ENCODE assay signal across 9 mouse cellular contexts in genomic region chr11:51874266-51875036, GRCm38 (mm10). TPM values are rescaled to one million over a fixed set of nuclear protein-coding genes. Genes with fewer than 3 reads are reported as not detected.
DNase-seq lines count a peak whose midpoint lies in the region; ATAC-seq and TF ChIP-seq lines count a peak whose summit lies in the region.
"Had no signal": no experiment of that assay in that cellular context is flagged by ENCODE, and none has a peak within 500 bp of the region (broad histone marks: within the 10 kb centered on the region; RNA-seq: fewer than 3 reads in every experiment).

No protein-coding gene starts in this region.

- no peaks in the 10 kb centered on the region for H3K27me3 ChIP-seq in myocyte (ENCODE audit: control insufficient read depth, insufficient read depth, insufficient read length)
- H3K27me3 ChIP-seq in forebrain, postnatal 0 days (ENCODE audit: insufficient read depth, low read length): no peaks in the 10 kb centered on the region
- peaks cover 9% of the 10 kb centered on the region for H3K27me3 ChIP-seq in liver, embryonic 12.5 days (replicated peaks)
- H3K27me3 ChIP-seq: limb, embryonic 12.5 days had no signal

- no peaks in the 10 kb centered on the region for H3K4me1 ChIP-seq in forebrain, postnatal 0 days (ENCODE audit: insufficient read depth)
- peaks cover 8% of the 10 kb centered on the region for H3K4me1 ChIP-seq in liver, embryonic 12.5 days
- H3K4me1 ChIP-seq: limb, embryonic 12.5 days had no signal

- intact Hi-C loops in heart, postnatal 25 days (cut with DNase I): no loop called here

- no peak overlapping the region for H3K27ac ChIP-seq in forebrain, postnatal 0 days (ENCODE audit: low read depth, low read length)
- H3K27ac ChIP-seq in liver, embryonic 12.5 days: no peak overlapping the region
- H3K27ac ChIP-seq: limb, embryonic 12.5 days had no signal

- ATAC-seq in forebrain, postnatal 0 days: no peak
- no peak for ATAC-seq in liver, embryonic 12.5 days

- no peak overlapping the region for H3K9ac ChIP-seq in forebrain, postnatal 0 days
- H3K9ac ChIP-seq in liver, embryonic 12.5 days: no peak overlapping the region
- H3K9ac ChIP-seq: limb, embryonic 12.5 days had no signal

- peak; percentile 79 for DNase-seq in ovary, adult 18-20 months (ENCODE audit: low spot score)
- no peak for DNase-seq in ovary, postnatal 10 days (ENCODE audit: low spot score)
- peak; percentile 81 for DNase-seq in adrenal gland, postnatal 10 days
- DNase-seq in heart, postnatal 25 days (ENCODE audit: low spot score): peak; percentile 82
- no peak for DNase-seq in forebrain, postnatal 0 days
- no peak for DNase-seq in cerebellum, adult 11 months

- no peaks in the 10 kb centered on the region for H3K36me3 ChIP-seq in myocyte (ENCODE audit: control insufficient read depth, insufficient read depth)
- no peaks in the 10 kb centered on the region for H3K36me3 ChIP-seq in forebrain, postnatal 0 days (ENCODE audit: insufficient read depth)
- no peaks in the 10 kb centered on the region for H3K36me3 ChIP-seq in liver, embryonic 12.5 days
- H3K36me3 ChIP-seq: limb, embryonic 12.5 days had no signal

- no peaks in the 10 kb centered on the region for H3K9me3 ChIP-seq in forebrain, postnatal 0 days (ENCODE audit: low read length)
- H3K9me3 ChIP-seq in liver, embryonic 12.5 days (replicated peaks): no peaks in the 10 kb centered on the region
- H3K9me3 ChIP-seq: limb, embryonic 12.5 days had no signal

- no peak overlapping the region for H3ac ChIP-seq in myocyte (ENCODE audit: control insufficient read depth, insufficient read length)

- TF ChIP-seq POLR2A in myocyte (IDR thresholded peaks at IDR 0.05; ENCODE audit: insufficient read length, low read depth): no peak

- H3K4me3 ChIP-seq in myocyte: no peak overlapping the region
- no peak overlapping the region for H3K4me3 ChIP-seq in forebrain, postnatal 0 days (ENCODE audit: low read depth, low read length)
- no peak overlapping the region for H3K4me3 ChIP-seq in liver, embryonic 12.5 days
- H3K4me3 ChIP-seq: limb, embryonic 12.5 days had no signal

- 82% methylated on average over 7 of the region's 7 CpGs for WGBS in forebrain, postnatal 0 days
- WGBS in liver, embryonic 12.5 days (ENCODE audit: insufficient replicate concordance): 56% methylated on average over 7 of the region's 7 CpGs

- H3K4me2 ChIP-seq in myocyte (ENCODE audit: low read depth): peak overlapping the region; percentile 86
- H3K4me2 ChIP-seq in forebrain, postnatal 0 days (ENCODE audit: low read depth): no peak overlapping the region
- no peak overlapping the region for H3K4me2 ChIP-seq in liver, embryonic 12.5 days
- H3K4me2 ChIP-seq: limb, embryonic 12.5 days had no signal

- no peak for TF ChIP-seq CTCF in forebrain, postnatal 0 days (IDR thresholded peaks at IDR 0.05; ENCODE audit: low read depth)

- H3K79me2 ChIP-seq in myocyte (ENCODE audit: control insufficient read depth, insufficient read depth): no peaks in the 10 kb centered on the region

TF ChIP-seq in myocyte, 11 proteins besides CTCF, POLR2A, EP300 and RAD21:
- TF ChIP-seq E2F4 (IDR thresholded peaks at IDR 0.05; ENCODE audit: insufficient read depth): no peak
- TF ChIP-seq MYOD1 (IDR thresholded peaks at IDR 0.05; ENCODE audit: control insufficient read depth in 1 of 3, insufficient read length in 2 of 3, low read depth in 2 of 3): peak in 1 of 3 experiments; percentile 48
- TF ChIP-seq POLR2AphosphoS2 (IDR thresholded peaks at IDR 0.05; ENCODE audit: insufficient read length, low read depth): no peak
- TF ChIP-seq SRF (IDR thresholded peaks at IDR 0.05; ENCODE audit: control insufficient read depth, insufficient read length, low read depth): no peak
- TF ChIP-seq CEBPB (IDR thresholded peaks at IDR 0.05; ENCODE audit: insufficient read depth, poor library complexity, severe bottlenecking): peak; percentile 85; the same call in 1 of the 2 replicates
- TF ChIP-seq MYOG (IDR thresholded peaks at IDR 0.05; ENCODE audit: control insufficient read depth in 1 of 3, insufficient read depth in 1 of 3, insufficient read length in 2 of 3, low read depth in 2 of 3): peak in 1 of 3 experiments; percentile 55

RNA-seq across cellular contexts. Expression of gene Jade2, which starts 17.0 kb away (rescaled TPM):
- total RNA-seq in adrenal gland, postnatal 10 days (2021): 10 to 100 TPM; 10.7 to 11.4 TPM
- total RNA-seq in heart, postnatal 25 days (2021): 1 to 10 TPM; 6.5 to 8.8 TPM
- polyA plus RNA-seq in myocyte (2012; fragmentation: generic; extraction: Trizol): 2.6 TPM
- total RNA-seq in forebrain, postnatal 0 days (2014; rRNA removed): 1.9 and 3.3 TPM in 2 replicates
- polyA plus RNA-seq in forebrain, postnatal 0 days (2015; fragmentation: Nextera tagmentation; extraction: Ambion mirVana): 0.34 and 0.56 TPM in 2 replicates
- polyA plus RNA-seq in liver, embryonic 12.5 days (2016; fragmentation: Nextera tagmentation; extraction: Ambion mirVana): 0.92 and 0.95 TPM in 2 replicates

Comparison
In these comparisons a context has a peak if more than half of its experiments do, and no peak if none do; other contexts are left out.
1. DNase-seq: peak in ovary, adult 18-20 months (single experiment), adrenal gland, postnatal 10 days (single experiment) and heart, postnatal 25 days (single experiment); none in ovary, postnatal 10 days (single experiment), forebrain, postnatal 0 days (single experiment) and cerebellum, adult 11 months (single experiment).